Mouse (Mus musculus): ENCODE results near the gene Tsr1. TPM values are rescaled to one million over a fixed set of nuclear protein-coding genes. Genes with fewer than 3 reads are reported as not detected.

Gene Tsr1
- total RNA-seq, 2 experiments from 2014 or later, result 25.7 to 31.4 TPM

DNA sequence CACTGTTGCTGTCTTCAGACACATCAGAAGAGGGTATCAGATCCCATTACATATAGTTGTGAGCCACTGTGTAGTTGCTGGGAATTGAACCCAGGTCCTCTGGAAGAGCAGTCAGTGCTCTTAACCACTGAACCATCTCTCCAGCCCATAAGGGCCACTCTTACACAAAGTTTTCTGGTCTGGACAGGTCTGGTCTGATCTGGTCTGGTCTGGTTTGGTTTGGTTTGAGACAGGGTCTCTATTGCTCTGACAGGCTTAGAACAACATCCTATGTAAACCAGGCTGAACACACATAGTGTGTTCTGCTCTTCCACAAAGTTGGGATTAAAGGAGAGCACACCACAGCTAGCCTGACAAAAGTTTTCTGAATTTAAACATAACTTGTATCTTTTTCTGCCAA lies 58.1 kb downstream of the Tsr1 start:
- intact Hi-C loops (cut with DNase I), result no loop called here

DNA sequence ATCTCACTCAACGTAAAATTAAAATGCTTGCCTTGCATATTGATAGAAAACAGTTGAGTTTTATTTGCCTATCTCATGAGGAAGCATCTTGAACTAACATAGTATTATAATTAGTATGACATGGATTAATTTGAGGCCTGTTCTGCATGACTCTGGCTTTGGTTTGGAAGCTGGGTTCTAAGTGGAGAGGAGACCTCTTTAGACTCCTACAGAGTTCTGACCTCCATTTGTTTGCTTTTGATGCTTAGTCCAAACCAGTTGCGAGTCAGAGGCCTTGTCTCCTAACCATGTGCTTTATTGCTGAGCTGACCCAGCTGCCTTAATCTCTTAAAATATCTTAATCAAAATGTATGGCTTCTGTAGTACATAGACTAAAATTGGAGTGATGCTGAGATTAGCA lies 59.7 kb downstream of the Tsr1 start:
- intact Hi-C loops (cut with DNase I), result no loop called here
- no peak for DNase-seq (ENCODE audit: low spot score in 2 of 2)

More for the DNA sequence above, 58.1 kb downstream of the Tsr1 start:
- no peak for DNase-seq (ENCODE audit: low spot score in 2 of 2)

Small RNA genes lying within 50 kb of the gene (microRNA-seq; reads per million reads assigned to microRNA genes)
- 1.0 reads per million for gene Mir6926

Other genes starting within 250 kb of the Tsr1 start
- 10 to 100 TPM; 64.4 to 64.7 TPM for gene Cluh, start 248.6 kb upstream of the Tsr1 start, total RNA-seq (2021)
- gene Pafah1b1, start 173.4 kb upstream of the Tsr1 start, total RNA-seq (2021), result 100 to 1,000 TPM; 389 to 402 TPM
- gene Mettl16, start 127.2 kb upstream of the Tsr1 start, total RNA-seq (2021), result 10 to 100 TPM; 19.8 to 26.7 TPM
- gene Mnt, start 67.2 kb upstream of the Tsr1 start, total RNA-seq (2021), result 10 to 100 TPM; 31.5 to 31.7 TPM
- gene Sgsm2, start 1.0 kb upstream of the Tsr1 start, total RNA-seq (2021), result 10 to 100 TPM; 80.2 to 81.6 TPM
- 10 to 100 TPM; 27.2 to 31.2 TPM for gene Smg6, start 27.8 kb downstream of the Tsr1 start, total RNA-seq (2021)
- 10 to 100 TPM; 86.2 to 88.2 TPM for gene Srr, start 27.9 kb downstream of the Tsr1 start, total RNA-seq (2021)

All from left cerebral cortex, postnatal 36 days (tissue).